Mouse (Mus musculus) testis, adult 2 months (tissue): Measurements from ENCODE around the gene Kcnk7.

Experiments used
- CTCF ChIP-seq: fragments of 200-500 bp; IDR thresholded peaks from 2 replicates; pipeline ENCODE4 v1.5.1; 2012; ENCODE audit warnings: low read depth, mild to moderate bottlenecking, inconsistent platforms, low read length, moderate library complexity; ENCODE audit not compliant: control insufficient read depth, insufficient read depth, insufficient replicate concordance
- POLR2A ChIP-seq: fragments of 200-500 bp; IDR thresholded peaks from 2 replicates; pipeline ENCODE4 v1.6.1; 2012; ENCODE audit warnings: low read depth, mild to moderate bottlenecking, inconsistent platforms, low read length, moderate library complexity; ENCODE audit not compliant: control insufficient read depth

DNA sequence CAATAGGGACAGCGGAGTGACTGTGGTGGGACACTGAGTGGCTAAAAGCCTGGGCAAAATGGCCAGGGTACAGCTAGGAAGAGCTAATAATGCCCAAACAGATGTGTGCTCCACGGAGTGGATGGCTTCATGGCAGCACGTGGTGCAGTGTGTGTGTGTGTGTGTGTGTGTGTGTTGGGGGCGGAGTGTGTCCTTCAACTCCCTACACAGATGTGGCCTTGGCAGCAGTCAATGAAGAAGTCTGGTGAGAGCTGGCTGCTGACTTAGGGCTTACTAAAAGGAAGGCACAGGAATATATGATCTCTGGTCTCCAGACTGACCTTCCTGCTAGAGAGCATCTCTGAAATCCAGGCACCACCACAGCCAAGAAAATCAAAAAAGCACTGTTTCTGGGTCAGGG is 35.8 kb upstream of the Kcnk7 start:
- no peak for TF ChIP-seq CTCF
- TF ChIP-seq POLR2A: no peak
